Mouse (Mus musculus) liver, embryonic 11.5 days (tissue): ENCODE results near the gene Nsf. TPM values are rescaled to one million over a fixed set of nuclear protein-coding genes. Genes with fewer than 3 reads are reported as not detected.
A peak's percentile ranks its signal among the peaks of the same experiment; 100 is the strongest.

Source experiments
- ATAC-seq: fragments of 200-750 bp; cut with Nextera tagmentation; replicated peaks from 2 replicates; pipeline ENCODE4 v1.8.0; 2017; ENCODE audit warnings: moderate number of reproducible peaks, mild to moderate bottlenecking, moderate TSS enrichment, moderate library complexity; ENCODE audit not compliant: low FRiP score
- DNase-seq: peaks from one replicate; pipeline ENCODE4 v3.0.0-alpha.2; 2017; ENCODE audit warnings: low spot score
- H3K27ac ChIP-seq: fragments of 300-500 bp; sonication (generic); 2 replicates; pipeline ENCODE4 v1.5.1; 2014; ENCODE audit warnings: mild to moderate bottlenecking, low read depth, low read length, control low read depth
- H3K27me3 ChIP-seq: fragments of 300-500 bp; sonication (generic); replicated peaks from 2 replicates; pipeline ENCODE4 v1.6.1; 2014; ENCODE audit warnings: low read length, mixed read lengths; ENCODE audit not compliant: control insufficient read depth, insufficient read depth
- H3K36me3 ChIP-seq: fragments of 300-500 bp; sonication (generic); 2 replicates; pipeline ENCODE4 v1.6.1; 2014; ENCODE audit warnings: mild to moderate bottlenecking, low read length, moderate library complexity, mixed read lengths; ENCODE audit not compliant: control insufficient read depth, insufficient read depth
- H3K4me1 ChIP-seq: fragments of 300-500 bp; sonication (generic); replicated peaks from 2 replicates; pipeline ENCODE4 v1.6.1; 2014; ENCODE audit warnings: low read length, mixed read lengths; ENCODE audit not compliant: control insufficient read depth, insufficient read depth
- H3K4me2 ChIP-seq: fragments of 300-500 bp; sonication (generic); 2 replicates; pipeline ENCODE4 v1.6.1; 2014; ENCODE audit warnings: mild to moderate bottlenecking, control low read depth, moderate library complexity
- H3K4me3 ChIP-seq: fragments of 300-500 bp; sonication (generic); 2 replicates; pipeline ENCODE4 v1.5.1; 2014; ENCODE audit warnings: low read depth, low read length, control low read depth
- H3K9ac ChIP-seq: fragments of 300-500 bp; sonication (generic); 2 replicates; pipeline ENCODE4 v1.6.1; 2014; ENCODE audit warnings: low read depth, low read length, control low read depth
- H3K9me3 ChIP-seq: fragments of 300-500 bp; sonication (generic); 2 replicates; pipeline ENCODE4 v1.6.1; 2016; ENCODE audit warnings: low read length, inconsistent platforms, mixed read lengths; ENCODE audit not compliant: control insufficient read depth
- WGBS: fragments of 180-500 bp; shearing (Covaris S2); extraction: QIAGEN DNeasy Blood & Tissue Kit; methylation state at CpG from one replicate; pipeline ENCODE4 v1.1.7; 2014; 5-methylcytosine and 5-hydroxymethylcytosine counted together
- polyA plus RNA-seq: library from polyadenylated mRNA; unstranded; fragments of >200 nt; fragmentation: Nextera tagmentation; extraction: Ambion mirVana; gene quantifications from 2 replicates; pipeline ENCODE4 v1.2.1, GENCODE M21; 2014

Gene Nsf
- polyA plus RNA-seq, 1 experiment from 2014 or later: 50.3 TPM

- no peak for DNase-seq
- Histone ChIP-seq H3K9me3 (no peaks in the 10 kb centered on the region), H3K27ac (peak overlapping the region; percentile 45; the same call in 1 of the 2 replicates), H3K4me1 (peaks cover 17% of the 10 kb centered on the region), H3K4me2 (peak overlapping the region; percentile 84), H3K9ac (peak overlapping the region; percentile 94), H3K36me3 (no peaks in the 10 kb centered on the region), H3K27me3 (no peaks in the 10 kb centered on the region), H3K4me3 (peak overlapping the region; percentile 86)
- ATAC-seq: peak; percentile 85
- 3% methylated on average over 32 of the region's 32 CpGs for WGBS
Measured at GRCm38 (mm10) chr11:103953032-103953895, 592 bp downstream of the Nsf start.

DNA sequence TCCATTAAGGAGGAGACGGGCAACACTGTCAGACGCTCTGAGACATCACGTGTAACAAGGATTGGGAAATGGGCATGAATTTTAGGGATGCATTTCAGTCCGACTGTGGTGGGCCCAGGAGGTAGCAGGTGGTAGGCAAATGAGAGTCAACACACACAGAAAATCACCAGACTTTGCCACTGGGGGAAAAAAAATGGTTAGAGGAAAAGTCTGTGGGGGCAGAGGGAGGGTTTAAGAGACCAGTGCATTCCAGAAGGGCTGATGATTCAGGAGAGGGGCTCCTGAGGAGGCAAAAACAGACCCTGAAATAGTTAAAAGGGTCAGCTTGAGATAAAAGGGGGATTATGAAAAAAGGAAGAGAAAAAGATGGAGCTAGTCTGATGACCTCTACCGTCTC is 1.2 kb downstream of the Nsf start:
- WGBS: 57% methylated on average over 5 of the region's 5 CpGs

DNA sequence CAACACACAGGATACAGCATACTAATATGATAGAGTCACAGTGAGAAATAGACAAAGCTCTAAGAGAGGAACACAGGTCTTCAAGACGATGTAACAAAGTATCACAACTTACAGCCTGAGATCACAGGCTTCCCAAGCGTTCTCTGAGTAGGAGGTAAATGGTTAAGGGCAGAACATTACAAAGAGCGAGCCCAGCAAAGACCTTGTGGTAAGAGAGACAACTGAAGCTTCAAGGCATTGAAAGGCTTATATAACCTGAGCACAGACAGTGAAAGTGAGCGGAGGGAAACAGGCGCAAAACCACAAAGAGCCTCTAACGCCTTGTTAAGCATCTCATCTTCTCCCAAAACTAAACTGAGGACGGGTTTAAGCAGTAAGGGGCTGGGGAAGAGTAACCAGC is 2.8 kb downstream of the Nsf start:
- Histone ChIP-seq H3K9me3 (no peaks in the 10 kb centered on the region), H3K36me3 (no peaks in the 10 kb centered on the region), H3K27me3 (no peaks in the 10 kb centered on the region), H3K4me2 (no peak overlapping the region; the same call in 1 of the 2 replicates), H3K27ac (no peak overlapping the region), H3K9ac (no peak overlapping the region), H3K4me1 (peaks cover 17% of the 10 kb centered on the region), H3K4me3 (no peak overlapping the region)
- ATAC-seq: no peak
- no peak for DNase-seq
- 77% methylated on average over 7 of the region's 7 CpGs for WGBS

More for the DNA sequence above, 1.2 kb downstream of the Nsf start:
- Histone ChIP-seq H3K27ac (no peak overlapping the region), H3K27me3 (no peaks in the 10 kb centered on the region), H3K4me2 (peak overlapping the region; percentile 84), H3K9me3 (no peaks in the 10 kb centered on the region), H3K4me3 (peak overlapping the region; percentile 86), H3K36me3 (no peaks in the 10 kb centered on the region), H3K4me1 (peaks cover 17% of the 10 kb centered on the region), H3K9ac (peak overlapping the region; percentile 41)
- ATAC-seq: no peak
- DNase-seq: no peak

DNA sequence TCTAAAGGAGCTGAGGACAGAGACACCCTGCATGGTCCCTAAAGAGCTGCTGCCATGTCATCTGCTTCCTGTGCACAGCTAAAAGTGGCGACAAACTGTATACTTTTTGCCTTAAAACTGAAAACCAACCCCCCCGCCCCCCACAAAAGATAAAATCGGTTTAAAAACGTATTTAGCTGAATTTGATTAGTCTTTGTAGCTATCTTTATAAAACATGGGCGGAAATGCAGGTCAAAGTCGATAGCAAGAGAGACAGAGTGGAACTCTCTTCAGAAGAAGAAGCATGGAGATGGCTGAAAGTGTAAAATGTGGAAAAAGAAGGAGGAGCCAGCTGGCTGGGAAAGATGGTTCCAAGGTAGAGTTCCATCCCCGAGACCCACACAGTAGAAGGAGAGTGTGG is 4.9 kb downstream of the Nsf start:
- ATAC-seq (no peak), DNase-seq (no peak)
- WGBS: 67% methylated on average over 7 of the region's 7 CpGs
- Histone ChIP-seq H3K4me3 (no peak overlapping the region), H3K27me3 (no peaks in the 10 kb centered on the region), H3K4me1 (peaks cover 17% of the 10 kb centered on the region), H3K4me2 (no peak overlapping the region), H3K27ac (no peak overlapping the region), H3K36me3 (no peaks in the 10 kb centered on the region), H3K9ac (no peak overlapping the region), H3K9me3 (no peaks in the 10 kb centered on the region)

DNA sequence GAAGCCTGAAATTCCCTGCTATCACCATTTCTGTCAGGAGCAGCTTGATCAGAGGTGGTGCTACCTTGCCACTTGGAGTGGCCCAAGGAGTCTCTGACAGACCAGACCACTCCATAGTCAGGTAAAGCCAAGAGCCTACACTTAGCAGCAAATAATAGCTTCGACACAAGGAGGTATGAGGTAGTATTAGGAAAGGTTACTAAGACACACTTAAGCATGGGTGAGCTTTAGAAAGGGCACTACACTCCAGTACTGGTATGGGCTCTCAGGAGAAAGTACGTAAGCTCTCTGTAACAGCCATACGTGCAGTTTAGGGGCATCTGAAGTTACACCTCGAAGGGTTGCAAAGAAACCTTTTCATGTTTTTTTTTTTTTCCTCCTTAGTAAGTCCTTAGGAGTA is 11.1 kb downstream of the Nsf start:
- ATAC-seq: no peak
- no peak overlapping the region for H3K27ac ChIP-seq
- no peak overlapping the region for H3K4me2 ChIP-seq
- no peaks in the 10 kb centered on the region for H3K4me1 ChIP-seq
- no peaks in the 10 kb centered on the region for H3K9me3 ChIP-seq
- H3K4me3 ChIP-seq: no peak overlapping the region
- 90% methylated on average over 4 of the region's 4 CpGs for WGBS
- H3K27me3 ChIP-seq: no peaks in the 10 kb centered on the region
- no peaks in the 10 kb centered on the region for H3K36me3 ChIP-seq
- no peak for DNase-seq
- H3K9ac ChIP-seq: no peak overlapping the region

GRCm38 (mm10) chr11:103941351-103941750 is 12.5 kb downstream of the Nsf start:
- Histone ChIP-seq H3K9ac (no peak overlapping the region), H3K4me2 (no peak overlapping the region), H3K9me3 (no peaks in the 10 kb centered on the region), H3K27me3 (no peaks in the 10 kb centered on the region), H3K4me1 (no peaks in the 10 kb centered on the region), H3K36me3 (no peaks in the 10 kb centered on the region), H3K27ac (no peak overlapping the region), H3K4me3 (no peak overlapping the region)
- DNase-seq (no peak), ATAC-seq (no peak)
- 75% methylated on average over 5 of the region's 5 CpGs for WGBS

GRCm38 (mm10) chr11:103940887-103941286 is 13.0 kb downstream of the Nsf start:
- Histone ChIP-seq H3K9ac (no peak overlapping the region), H3K27me3 (no peaks in the 10 kb centered on the region)

GRCm38 (mm10) chr11:103937976-103938728 is 15.7 kb downstream of the Nsf start:
- ATAC-seq: no peak
- no peaks in the 10 kb centered on the region for H3K4me1 ChIP-seq
- no peak for DNase-seq

More at GRCm38 (mm10) chr11:103940887-103941286, 13.0 kb downstream of the Nsf start:
- Histone ChIP-seq H3K36me3 (no peaks in the 10 kb centered on the region), H3K9me3 (no peaks in the 10 kb centered on the region), H3K27ac (no peak overlapping the region), H3K4me2 (no peak overlapping the region), H3K4me3 (no peak overlapping the region), H3K4me1 (no peaks in the 10 kb centered on the region)
- DNase-seq: no peak
- ATAC-seq: no peak
- WGBS: 71% methylated on average over 6 of the region's 6 CpGs

More at GRCm38 (mm10) chr11:103937976-103938728, 15.7 kb downstream of the Nsf start:
- Histone ChIP-seq H3K27me3 (no peaks in the 10 kb centered on the region), H3K36me3 (no peaks in the 10 kb centered on the region), H3K4me3 (no peak overlapping the region), H3K9ac (no peak overlapping the region), H3K27ac (no peak overlapping the region), H3K9me3 (no peaks in the 10 kb centered on the region), H3K4me2 (no peak overlapping the region)
- 90% methylated on average over 25 of the region's 25 CpGs for WGBS
